Mouse (Mus musculus) sigmoid colon, adult 10 weeks (tissue): ENCODE results near the gene Serpinb12. TPM values are rescaled to one million over a fixed set of nuclear protein-coding genes. Genes with fewer than 3 reads are reported as not detected.

Experiments
- polyA plus RNA-seq: library from polyadenylated mRNA; stranded (reverse); fragments of 350-450 nt; fragmentation: Illumina TruSeq; extraction: RNeasy Lipid Tissue Mini Kit (QIAGEN cat#74804); gene quantifications from one replicate; pipeline ENCODE4 v1.2.3, GENCODE M21; 2014; ENCODE audit warnings: low read depth, low replicate concordance

The Serpinb12 gene
- polyA plus RNA-seq = not detected

DNA sequence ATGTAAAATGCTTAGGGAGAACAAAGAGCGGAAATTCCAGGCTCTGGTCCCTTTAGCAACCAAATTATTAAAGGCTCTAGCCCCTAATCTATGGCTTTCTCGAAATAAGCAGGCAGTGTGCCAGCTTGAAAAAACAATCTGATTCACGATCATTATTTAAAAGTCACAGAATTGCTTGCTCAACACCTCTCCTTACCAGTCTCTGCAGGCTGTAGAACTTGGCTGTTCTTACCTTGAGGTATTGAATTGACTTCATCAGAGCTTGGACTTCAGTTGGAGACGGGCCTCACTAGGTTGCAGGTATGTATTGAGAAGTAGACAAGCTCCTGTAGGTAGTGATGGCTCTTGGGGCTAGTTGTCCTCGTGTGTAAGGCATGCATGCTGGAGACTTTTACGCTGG, at the start of gene Serpinb12:
TSS of gene Serpinb12 (plus strand) at position 185 of the 400 bp plus-strand sequence.

DNA sequence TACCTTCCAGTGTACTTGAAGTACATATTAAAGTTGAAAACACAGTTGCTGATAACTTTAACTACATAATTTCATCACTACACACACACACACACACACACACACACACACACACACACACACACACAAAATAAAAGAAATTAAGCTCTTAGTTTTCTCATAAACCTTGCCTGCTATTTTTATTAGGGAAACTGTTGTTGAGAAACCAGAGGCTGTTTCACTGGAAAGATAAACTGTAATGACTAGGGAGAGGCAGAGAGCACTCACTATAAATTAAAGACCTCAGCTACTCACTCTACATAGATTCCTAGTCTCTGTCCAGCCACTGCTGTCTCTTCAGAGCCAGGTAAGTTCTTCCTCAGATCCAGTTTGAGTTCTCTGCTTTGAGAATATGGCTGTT, 46.4 kb downstream of the Serpinb12 start, which contains the start of gene Serpinb13:
TSS of gene Serpinb13 (plus strand) at position 301 of the 400 bp plus-strand sequence.

Other genes starting within 250 kb of the Serpinb12 start
- gene Bcl2, start 220.2 kb upstream of the Serpinb12 start, polyA plus RNA-seq = 13.4 TPM
- gene Kdsr, start 174.7 kb upstream of the Serpinb12 start, polyA plus RNA-seq = 23.1 TPM
- gene Vps4b, start 137.7 kb upstream of the Serpinb12 start, polyA plus RNA-seq = 218 TPM
- gene Serpinb5, start 73.3 kb upstream of the Serpinb12 start, polyA plus RNA-seq = 329 TPM
- not detected for gene Serpinb13, start 46.5 kb downstream of the Serpinb12 start, polyA plus RNA-seq
- not detected for gene Serpinb3a, start 117.9 kb downstream of the Serpinb12 start, polyA plus RNA-seq
- gene Serpinb3d, start 149.1 kb downstream of the Serpinb12 start, polyA plus RNA-seq = not detected